Mouse (Mus musculus) hindbrain, embryonic 14.5 days (tissue): ENCODE measurements around the gene Prr29. TPM values are rescaled to one million over a fixed set of nuclear protein-coding genes. Genes with fewer than 3 reads are reported as not detected.
A peak's percentile ranks its signal among the peaks of the same experiment; 100 is the strongest.
"Not testable (repeated sequence)": the region's sequence is repeated elsewhere in the genome, so short reads cannot be mapped to it uniquely, and the experiment has no call there.

Experiments
- ATAC-seq: fragments of 200-750 bp; cut with Nextera tagmentation; 2 replicates; pipeline ENCODE4 v1.8.0; 2017; ENCODE audit warnings: moderate number of reproducible peaks, mild to moderate bottlenecking, moderate TSS enrichment, moderate library complexity; ENCODE audit not compliant: low FRiP score
- DNase-seq: peaks from one replicate; pipeline ENCODE4 v3.0.0-alpha.2; 2015; ENCODE audit warnings: low spot score
- H3K27ac ChIP-seq: fragments of 300-500 bp; sonication (generic); 2 replicates; pipeline ENCODE4 v1.5.1; 2014; ENCODE audit warnings: mild to moderate bottlenecking, moderate library complexity
- H3K27me3 ChIP-seq: fragments of 300-500 bp; sonication (generic); 2 replicates; pipeline ENCODE4 v1.6.1; 2014; ENCODE audit warnings: mild to moderate bottlenecking, low read length, mixed read lengths; ENCODE audit not compliant: control insufficient read depth, insufficient read depth
- H3K36me3 ChIP-seq: fragments of 300-500 bp; sonication (generic); replicated peaks from 2 replicates; pipeline ENCODE4 v1.6.1; 2014; ENCODE audit not compliant: control insufficient read depth, insufficient read depth
- H3K4me1 ChIP-seq: fragments of 300-500 bp; sonication (generic); replicated peaks from 2 replicates; pipeline ENCODE4 v1.6.1; 2014; ENCODE audit warnings: antibody characterized with exemption, low read length, mixed read lengths; ENCODE audit not compliant: control insufficient read depth, insufficient read depth
- H3K4me2 ChIP-seq: fragments of 300-500 bp; sonication (generic); replicated peaks from 2 replicates; pipeline ENCODE4 v1.6.1; 2014; ENCODE audit warnings: mild to moderate bottlenecking, moderate library complexity
- H3K4me3 ChIP-seq: fragments of 300-500 bp; sonication (generic); replicated peaks from 2 replicates; pipeline ENCODE4 v1.5.1; 2014; ENCODE audit warnings: mild to moderate bottlenecking, low read length
- H3K9ac ChIP-seq: fragments of 300-500 bp; sonication (generic); 2 replicates; pipeline ENCODE4 v1.6.1; 2014
- H3K9me3 ChIP-seq: fragments of 300-500 bp; sonication (generic); 2 replicates; pipeline ENCODE4 v1.6.1; 2016; ENCODE audit warnings: low read length; ENCODE audit not compliant: control insufficient read depth
- WGBS: fragments of 180-500 bp; shearing (Covaris S2); extraction: QIAGEN DNeasy Blood & Tissue Kit; methylation state at CpG from one replicate; pipeline ENCODE4 v1.1.7; 2014; 5-methylcytosine and 5-hydroxymethylcytosine counted together
- polyA plus RNA-seq: library from polyadenylated mRNA; unstranded; fragments of >200 nt; fragmentation: Nextera tagmentation; extraction: Ambion mirVana; gene quantifications from 2 replicates; pipeline ENCODE4 v1.2.1, GENCODE M21; 2014

Gene Prr29
- polyA plus RNA-seq, 1 experiment from 2014 or later, result not detected

GRCm38 (mm10) chr11:106329682-106330081 lies 35.6 kb upstream of the Prr29 start:
- H3K27ac ChIP-seq, result no peak overlapping the region
- H3K27me3 ChIP-seq, result no peaks in the 10 kb centered on the region
- no peaks in the 10 kb centered on the region for H3K36me3 ChIP-seq
- no peak overlapping the region for H3K9ac ChIP-seq
- no peaks in the 10 kb centered on the region for H3K9me3 ChIP-seq
- no peak overlapping the region for H3K4me2 ChIP-seq
- WGBS, result 73% methylated on average over 7 of the region's 7 CpGs
- ATAC-seq (no peak), DNase-seq (peak; percentile 28)
- no peak overlapping the region for H3K4me3 ChIP-seq
- H3K4me1 ChIP-seq, result no peaks in the 10 kb centered on the region

- H3K36me3 ChIP-seq, result no peaks in the 10 kb centered on the region
- DNase-seq (no peak), ATAC-seq (no peak)
- no peak overlapping the region for H3K4me3 ChIP-seq
- WGBS, result 52% methylated on average over 4 of the region's 4 CpGs
- H3K4me1 ChIP-seq, result no peaks in the 10 kb centered on the region
- no peak overlapping the region for H3K4me2 ChIP-seq
- H3K27me3 ChIP-seq, result no peaks in the 10 kb centered on the region
- H3K9me3 ChIP-seq, result no peaks in the 10 kb centered on the region
- no peak overlapping the region for H3K27ac ChIP-seq
- H3K9ac ChIP-seq, result no peak overlapping the region
Observed at GRCm38 (mm10) chr11:106332458-106332857, 32.8 kb upstream of the Prr29 start.

GRCm38 (mm10) chr11:106334066-106334465 lies 31.2 kb upstream of the Prr29 start:
- Histone ChIP-seq H3K9ac (no peak overlapping the region), H3K27me3 (no peaks in the 10 kb centered on the region), H3K9me3 (no peaks in the 10 kb centered on the region), H3K4me3 (no peak overlapping the region), H3K27ac (no peak overlapping the region), H3K36me3 (no peaks in the 10 kb centered on the region), H3K4me2 (no peak overlapping the region), H3K4me1 (no peaks in the 10 kb centered on the region)
- no peak for ATAC-seq
- WGBS, result 16% methylated on average over 2 of the region's 2 CpGs
- DNase-seq, result no peak

- ATAC-seq (no peak), DNase-seq (no peak)
- Histone ChIP-seq H3K4me3 (no peak overlapping the region), H3K36me3 (no peaks in the 10 kb centered on the region), H3K9ac (no peak overlapping the region), H3K9me3 (no peaks in the 10 kb centered on the region), H3K4me1 (no peaks in the 10 kb centered on the region), H3K27me3 (no peaks in the 10 kb centered on the region), H3K4me2 (no peak overlapping the region), H3K27ac (no peak overlapping the region)
- 81% methylated on average over 5 of the region's 5 CpGs for WGBS
Observed at GRCm38 (mm10) chr11:106338029-106338428, 27.2 kb upstream of the Prr29 start.

- H3K4me2 ChIP-seq, result no peak overlapping the region
- H3K36me3 ChIP-seq, result no peaks in the 10 kb centered on the region
- H3K4me3 ChIP-seq, result no peak overlapping the region
- no peak for DNase-seq
- no peaks in the 10 kb centered on the region for H3K9me3 ChIP-seq
- no peak for ATAC-seq
- H3K4me1 ChIP-seq, result no peaks in the 10 kb centered on the region
- WGBS, result 85% methylated on average over 7 of the region's 7 CpGs
- no peaks in the 10 kb centered on the region for H3K27me3 ChIP-seq
- no peak overlapping the region for H3K9ac ChIP-seq
- no peak overlapping the region for H3K27ac ChIP-seq
Observed at GRCm38 (mm10) chr11:106338870-106339269, 26.4 kb upstream of the Prr29 start.

GRCm38 (mm10) chr11:106339323-106339722 lies 25.9 kb upstream of the Prr29 start:
- not testable (repeated sequence) for H3K4me3 ChIP-seq, H3K27me3 ChIP-seq, ATAC-seq, H3K4me1 ChIP-seq, H3K27ac ChIP-seq, H3K9ac ChIP-seq, H3K4me2 ChIP-seq, H3K36me3 ChIP-seq, H3K9me3 ChIP-seq, DNase-seq
- WGBS, result 91% methylated on average over 4 of the region's 4 CpGs

DNA sequence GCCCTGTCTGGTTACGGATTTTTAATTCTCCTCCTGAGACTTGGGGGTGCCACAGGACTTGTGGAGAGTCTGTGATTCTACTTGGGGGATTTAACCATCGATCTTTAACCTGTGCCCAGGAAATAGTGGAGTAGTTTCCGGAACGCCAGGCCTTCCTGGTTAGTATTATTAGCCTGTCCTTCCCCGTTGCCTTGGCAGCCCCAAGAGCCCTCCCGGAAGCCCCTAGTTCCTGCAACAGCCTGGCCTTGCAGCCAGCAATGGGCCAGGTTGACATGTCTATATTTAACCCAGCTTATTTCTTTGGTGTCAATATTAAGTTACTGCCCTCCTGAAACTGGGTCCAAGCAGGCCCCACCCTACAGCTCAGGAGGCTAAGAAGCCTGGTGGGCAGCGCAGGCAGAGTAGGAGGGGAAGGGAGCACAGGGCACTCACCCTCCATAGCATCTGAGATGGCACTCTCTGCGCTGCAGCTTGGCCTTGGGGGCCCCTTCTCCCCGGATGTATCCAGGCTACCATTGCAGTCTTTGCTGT lies 24.2 kb upstream of the Prr29 start:
- 88% methylated on average over 9 of the region's 9 CpGs for WGBS
- H3K4me3 ChIP-seq, result no peak overlapping the region
- H3K36me3 ChIP-seq, result no peaks in the 10 kb centered on the region
- H3K27ac ChIP-seq, result no peak overlapping the region
- H3K4me1 ChIP-seq, result no peaks in the 10 kb centered on the region
- H3K9me3 ChIP-seq, result no peaks in the 10 kb centered on the region
- no peak for DNase-seq
- no peak for ATAC-seq
- no peak overlapping the region for H3K9ac ChIP-seq
- H3K4me2 ChIP-seq, result no peak overlapping the region
- H3K27me3 ChIP-seq, result no peaks in the 10 kb centered on the region

DNA sequence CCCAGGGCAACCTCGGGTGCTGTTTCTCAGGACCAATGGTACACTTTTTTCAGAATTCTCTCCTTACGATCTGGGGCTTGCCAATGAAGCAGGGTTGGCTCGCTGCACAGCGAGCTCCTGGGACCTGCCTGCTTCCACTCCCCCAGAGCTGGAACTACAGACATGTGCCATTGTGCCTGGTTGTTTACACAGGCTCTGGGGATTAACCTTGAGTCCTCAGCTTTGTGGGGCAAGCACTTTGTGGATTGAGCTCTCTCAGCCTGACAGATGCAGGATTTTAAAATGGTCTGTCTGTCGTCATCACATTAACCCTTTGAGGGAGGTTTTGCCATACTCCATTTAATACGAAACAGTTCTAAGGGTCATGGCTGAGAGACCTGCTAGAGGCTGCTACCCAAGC lies 20.4 kb upstream of the Prr29 start:
- Histone ChIP-seq H3K9me3 (no peaks in the 10 kb centered on the region), H3K36me3 (no peaks in the 10 kb centered on the region), H3K4me1 (no peaks in the 10 kb centered on the region), H3K4me2 (no peak overlapping the region), H3K27me3 (no peaks in the 10 kb centered on the region), H3K9ac (no peak overlapping the region), H3K27ac (no peak overlapping the region), H3K4me3 (no peak overlapping the region)
- ATAC-seq, result no peak
- WGBS, result 58% methylated on average over 6 of the region's 6 CpGs
- DNase-seq, result no peak

GRCm38 (mm10) chr11:106349772-106350171 lies 15.5 kb upstream of the Prr29 start:
- no peaks in the 10 kb centered on the region for H3K9me3 ChIP-seq
- H3K27me3 ChIP-seq, result no peaks in the 10 kb centered on the region
- H3K4me2 ChIP-seq, result no peak overlapping the region
- H3K4me3 ChIP-seq, result no peak overlapping the region
- ATAC-seq (no peak), DNase-seq (no peak)
- no peaks in the 10 kb centered on the region for H3K36me3 ChIP-seq
- no peaks in the 10 kb centered on the region for H3K4me1 ChIP-seq
- 88% methylated on average over 6 of the region's 6 CpGs for WGBS
- no peak overlapping the region for H3K9ac ChIP-seq
- H3K27ac ChIP-seq, result no peak overlapping the region

DNA sequence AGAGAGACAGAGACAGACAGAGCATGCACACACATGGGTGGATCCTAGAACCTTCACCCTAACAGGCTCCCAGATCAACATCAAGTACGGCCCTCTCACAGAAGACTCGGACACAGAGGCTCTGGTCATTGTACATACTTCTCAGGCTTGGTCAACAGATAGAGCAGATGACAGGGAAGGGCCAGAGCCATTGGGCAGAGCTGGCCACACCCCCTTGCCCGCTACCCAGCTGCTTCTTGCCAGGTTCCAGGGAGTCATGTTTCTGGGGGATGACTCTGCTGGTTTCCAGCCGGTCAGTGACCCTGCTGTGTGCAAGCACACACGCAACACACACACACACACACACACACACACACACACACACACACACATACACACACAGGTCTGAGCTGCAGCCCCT lies 14.4 kb upstream of the Prr29 start:
- no peak for ATAC-seq
- WGBS, result 68% methylated on average over 5 of the region's 5 CpGs
- no peak for DNase-seq

More for the DNA sequence above, 14.4 kb upstream of the Prr29 start:
- no peaks in the 10 kb centered on the region for H3K27me3 ChIP-seq
- no peak overlapping the region for H3K4me2 ChIP-seq
- no peaks in the 10 kb centered on the region for H3K9me3 ChIP-seq
- H3K4me1 ChIP-seq, result no peaks in the 10 kb centered on the region
- no peak overlapping the region for H3K9ac ChIP-seq
- no peak overlapping the region for H3K27ac ChIP-seq
- H3K36me3 ChIP-seq, result no peaks in the 10 kb centered on the region
- no peak overlapping the region for H3K4me3 ChIP-seq
